10 mouse cellular contexts compared by ENCODE assay signal in the genomic region with DNA sequence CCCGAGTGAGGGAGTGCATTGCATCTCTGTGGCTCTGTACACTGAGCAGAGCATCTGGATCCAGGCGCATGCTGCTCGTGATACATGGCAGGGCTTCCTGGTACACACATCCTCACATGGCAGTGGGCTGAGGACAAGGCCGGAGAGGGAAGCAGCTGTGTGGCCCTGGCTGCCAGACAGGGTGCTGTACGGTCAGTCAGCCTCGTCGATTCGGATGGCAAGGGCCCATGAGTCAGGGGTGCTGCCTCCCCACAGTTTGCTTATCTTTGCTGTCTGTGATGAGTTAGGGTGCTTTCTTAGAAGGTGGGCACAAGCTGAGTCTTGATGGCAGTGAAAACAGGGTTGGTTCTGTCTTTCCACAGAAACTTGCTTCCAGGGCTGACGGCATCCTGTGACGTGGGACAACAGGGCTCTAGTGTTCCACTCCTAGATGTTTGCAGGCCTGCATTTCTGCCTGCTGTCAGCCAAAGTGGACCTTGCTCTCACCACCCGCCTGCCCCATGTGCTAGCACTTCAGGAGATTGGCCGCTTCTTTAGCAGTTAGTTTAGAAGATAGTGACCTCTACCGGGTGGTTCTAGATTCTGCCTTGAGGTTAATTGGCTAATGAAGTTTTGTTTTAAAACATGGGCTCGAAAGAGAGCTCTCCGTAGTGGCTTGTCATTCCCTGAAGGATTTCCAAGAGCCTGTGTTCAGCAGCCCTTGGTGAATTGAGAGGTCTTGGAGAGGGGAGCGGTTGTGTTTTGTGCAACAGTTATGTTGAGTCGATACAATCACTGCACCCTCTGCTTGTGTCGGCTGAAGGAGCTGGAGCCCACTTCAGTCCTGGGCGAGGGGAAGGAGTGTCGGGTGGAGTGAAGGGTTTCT. TPM values are rescaled to one million over a fixed set of nuclear protein-coding genes. Genes with fewer than 3 reads are reported as not detected.
DNase-seq lines count a peak whose midpoint lies in the region; ATAC-seq and TF ChIP-seq lines count a peak whose summit lies in the region.
"Had no signal": no experiment of that assay in that cellular context is flagged by ENCODE, and none has a peak within 500 bp of the region (broad histone marks: within the 10 kb centered on the region; RNA-seq: fewer than 3 reads in every experiment).

No protein-coding gene starts in this region.

- H3K4me3 ChIP-seq in forebrain, postnatal 0 days (ENCODE audit: low read depth, low read length): no peak overlapping the region
- no peak overlapping the region for H3K4me3 ChIP-seq in forebrain, embryonic 10.5 days
- H3K4me3 ChIP-seq in E14TG2a.4 (replicated peaks; ENCODE audit: low read length): peak overlapping the region; percentile 10; the same call in 1 of the 2 replicates
- no peak overlapping the region for H3K4me3 ChIP-seq in intestine, embryonic 15.5 days (replicated peaks)
- no peak overlapping the region for H3K4me3 ChIP-seq in liver, embryonic 16.5 days (ENCODE audit: low read depth, low read length)
- H3K4me3 ChIP-seq in neural tube, embryonic 15.5 days (replicated peaks): no peak overlapping the region
- H3K4me3 ChIP-seq in forebrain, embryonic 16.5 days (replicated peaks; ENCODE audit: low read length): no peak overlapping the region
- no peak overlapping the region for H3K4me3 ChIP-seq in hindbrain, embryonic 11.5 days (ENCODE audit: low read depth, low read length)
- H3K4me3 ChIP-seq: limb, embryonic 15.5 days had no signal

- no peak overlapping the region for H3K9ac ChIP-seq in forebrain, postnatal 0 days
- no peak overlapping the region for H3K9ac ChIP-seq in intestine, embryonic 15.5 days
- no peak overlapping the region for H3K9ac ChIP-seq in liver, embryonic 16.5 days (ENCODE audit: low read depth, low read length)
- no peak overlapping the region for H3K9ac ChIP-seq in neural tube, embryonic 15.5 days (replicated peaks)
- no peak overlapping the region for H3K9ac ChIP-seq in forebrain, embryonic 16.5 days (replicated peaks; ENCODE audit: low read depth, low read length)
- no peak overlapping the region for H3K9ac ChIP-seq in hindbrain, embryonic 11.5 days (ENCODE audit: low read depth, low read length)
- H3K9ac ChIP-seq: limb, embryonic 15.5 days had no signal

- no peak for DNase-seq in forebrain, postnatal 0 days
- no peak for DNase-seq in forebrain, embryonic 10.5 days (ENCODE audit: extremely low spot score, low spot score)
- DNase-seq in hindbrain, embryonic 11.5 days (ENCODE audit: low spot score): no peak
- DNase-seq: cerebellum, adult 9-10 months had no signal

- H3K4me1 ChIP-seq in forebrain, postnatal 0 days (ENCODE audit: insufficient read depth): peaks cover 4% of the 10 kb centered on the region; the same call in 1 of the 2 replicates
- H3K4me1 ChIP-seq in forebrain, embryonic 10.5 days: 0 out of 2 replicates have a peak, but pooled peaks cover 4% of the 10 kb centered on the region
- peaks cover 100% of the 10 kb centered on the region for H3K4me1 ChIP-seq in E14TG2a.4 (replicated peaks; ENCODE audit: low read depth, low read length)
- peaks cover 22% of the 10 kb centered on the region for H3K4me1 ChIP-seq in intestine, embryonic 15.5 days (replicated peaks)
- peaks cover 17% of the 10 kb centered on the region for H3K4me1 ChIP-seq in liver, embryonic 16.5 days (ENCODE audit: control insufficient read depth, low read depth, low read length)
- peaks cover 20% of the 10 kb centered on the region; the same call in 1 of the 2 replicates for H3K4me1 ChIP-seq in neural tube, embryonic 15.5 days
- peaks cover 13% of the 10 kb centered on the region for H3K4me1 ChIP-seq in forebrain, embryonic 16.5 days (replicated peaks; ENCODE audit: control insufficient read depth, insufficient read depth, low read length)
- H3K4me1 ChIP-seq in hindbrain, embryonic 11.5 days (replicated peaks; ENCODE audit: control insufficient read depth, insufficient read depth, low read length): no peaks in the 10 kb centered on the region

- H3K9me3 ChIP-seq in forebrain, postnatal 0 days (ENCODE audit: low read length): no peaks in the 10 kb centered on the region
- H3K9me3 ChIP-seq in forebrain, embryonic 10.5 days: no peaks in the 10 kb centered on the region
- H3K9me3 ChIP-seq in E14TG2a.4 (ENCODE audit: low read length): no peaks in the 10 kb centered on the region
- H3K9me3 ChIP-seq in intestine, embryonic 15.5 days: no peaks in the 10 kb centered on the region
- no peaks in the 10 kb centered on the region for H3K9me3 ChIP-seq in liver, embryonic 16.5 days (replicated peaks; ENCODE audit: control insufficient read depth, low read length)
- H3K9me3 ChIP-seq in neural tube, embryonic 15.5 days (replicated peaks): no peaks in the 10 kb centered on the region
- H3K9me3 ChIP-seq in forebrain, embryonic 16.5 days (ENCODE audit: control insufficient read depth, low read length): no peaks in the 10 kb centered on the region
- no peaks in the 10 kb centered on the region for H3K9me3 ChIP-seq in hindbrain, embryonic 11.5 days (ENCODE audit: control insufficient read depth, low read length)
- H3K9me3 ChIP-seq: limb, embryonic 15.5 days had no signal

- H3K27ac ChIP-seq in forebrain, postnatal 0 days (ENCODE audit: low read depth, low read length): no peak overlapping the region
- no peak overlapping the region for H3K27ac ChIP-seq in forebrain, embryonic 10.5 days
- H3K27ac ChIP-seq in intestine, embryonic 15.5 days: no peak overlapping the region
- H3K27ac ChIP-seq in liver, embryonic 16.5 days (ENCODE audit: low read length): no peak overlapping the region
- no peak overlapping the region for H3K27ac ChIP-seq in neural tube, embryonic 15.5 days (replicated peaks)
- no peak overlapping the region for H3K27ac ChIP-seq in forebrain, embryonic 16.5 days (ENCODE audit: low read length)
- H3K27ac ChIP-seq in hindbrain, embryonic 11.5 days (ENCODE audit: low read depth, low read length): no peak overlapping the region
- H3K27ac ChIP-seq: limb, embryonic 15.5 days had no signal

- H3K36me3 ChIP-seq in forebrain, postnatal 0 days (ENCODE audit: insufficient read depth): peaks cover 33% of the 10 kb centered on the region
- H3K36me3 ChIP-seq in forebrain, embryonic 10.5 days (replicated peaks): peaks cover 75% of the 10 kb centered on the region
- peaks cover 100% of the 10 kb centered on the region for H3K36me3 ChIP-seq in E14TG2a.4 (ENCODE audit: insufficient read depth, low read length)
- 0 out of 2 replicates have a peak, but pooled peaks cover 13% of the 10 kb centered on the region for H3K36me3 ChIP-seq in intestine, embryonic 15.5 days
- peaks cover 24% of the 10 kb centered on the region for H3K36me3 ChIP-seq in liver, embryonic 16.5 days (ENCODE audit: control insufficient read depth, insufficient read depth)
- peaks cover 20% of the 10 kb centered on the region for H3K36me3 ChIP-seq in neural tube, embryonic 15.5 days
- H3K36me3 ChIP-seq in forebrain, embryonic 16.5 days (ENCODE audit: control insufficient read depth, insufficient read depth): peaks cover 8% of the 10 kb centered on the region; the same call in 1 of the 2 replicates
- no peaks in the 10 kb centered on the region for H3K36me3 ChIP-seq in hindbrain, embryonic 11.5 days (ENCODE audit: control insufficient read depth, insufficient read depth, low read length)

- no peak for ATAC-seq in forebrain, postnatal 0 days
- ATAC-seq in intestine, embryonic 15.5 days: peak; percentile 49
- peak; percentile 71 for ATAC-seq in liver, embryonic 16.5 days (ENCODE audit: low read depth)
- no peak for ATAC-seq in neural tube, embryonic 15.5 days (ENCODE audit: low FRiP score)
- no peak for ATAC-seq in forebrain, embryonic 16.5 days
- no peak for ATAC-seq in hindbrain, embryonic 11.5 days (ENCODE audit: low FRiP score)

- no peak overlapping the region for H3K4me2 ChIP-seq in forebrain, postnatal 0 days (ENCODE audit: low read depth)
- no peak overlapping the region for H3K4me2 ChIP-seq in intestine, embryonic 15.5 days (replicated peaks)
- H3K4me2 ChIP-seq in liver, embryonic 16.5 days (ENCODE audit: low read depth, low read length): no peak overlapping the region
- H3K4me2 ChIP-seq in neural tube, embryonic 15.5 days: no peak overlapping the region
- no peak overlapping the region for H3K4me2 ChIP-seq in forebrain, embryonic 16.5 days (ENCODE audit: low read length)
- no peak overlapping the region for H3K4me2 ChIP-seq in hindbrain, embryonic 11.5 days (replicated peaks; ENCODE audit: low read depth, low read length)
- H3K4me2 ChIP-seq: limb, embryonic 15.5 days had no signal

- TF ChIP-seq CTCF in forebrain, postnatal 0 days (IDR thresholded peaks at IDR 0.05; ENCODE audit: low read depth): 0 out of 2 replicates have a peak, but pooled peaks have one; percentile 9
- no peak for TF ChIP-seq CTCF in E14TG2a.4 (conservative IDR thresholded peaks at IDR 0.05; ENCODE audit: low read length)

- WGBS in forebrain, postnatal 0 days: 86% methylated on average over 20 of the region's 20 CpGs
- WGBS in forebrain, embryonic 10.5 days: 92% methylated on average over 20 of the region's 20 CpGs
- WGBS in intestine, embryonic 15.5 days: 71% methylated on average over 20 of the region's 20 CpGs
- WGBS in liver, embryonic 16.5 days (ENCODE audit: insufficient replicate concordance): 72% methylated on average over 20 of the region's 20 CpGs
- 91% methylated on average over 20 of the region's 20 CpGs for WGBS in neural tube, embryonic 15.5 days
- 89% methylated on average over 20 of the region's 20 CpGs for WGBS in forebrain, embryonic 16.5 days
- 90% methylated on average over 20 of the region's 20 CpGs for WGBS in hindbrain, embryonic 11.5 days

- H3K27me3 ChIP-seq in forebrain, postnatal 0 days (ENCODE audit: insufficient read depth, low read length): no peaks in the 10 kb centered on the region
- H3K27me3 ChIP-seq in forebrain, embryonic 10.5 days (ENCODE audit: poor library complexity, severe bottlenecking): no peaks in the 10 kb centered on the region
- H3K27me3 ChIP-seq in E14TG2a.4 (ENCODE audit: insufficient read depth, low read length): no peaks in the 10 kb centered on the region
- no peaks in the 10 kb centered on the region for H3K27me3 ChIP-seq in intestine, embryonic 15.5 days (replicated peaks)
- H3K27me3 ChIP-seq in liver, embryonic 16.5 days (ENCODE audit: control insufficient read depth, insufficient read depth, low read depth, low read length): no peaks in the 10 kb centered on the region
- no peaks in the 10 kb centered on the region for H3K27me3 ChIP-seq in neural tube, embryonic 15.5 days (replicated peaks)
- no peaks in the 10 kb centered on the region for H3K27me3 ChIP-seq in forebrain, embryonic 16.5 days (replicated peaks; ENCODE audit: control insufficient read depth, insufficient read depth, low read length)
- H3K27me3 ChIP-seq in hindbrain, embryonic 11.5 days (ENCODE audit: control insufficient read depth, insufficient read depth, low read length): no peaks in the 10 kb centered on the region
- H3K27me3 ChIP-seq: limb, embryonic 15.5 days had no signal

RNA-seq across cellular contexts. Expression of a gene that starts 35.4 kb away (rescaled TPM):
- 17.9 and 22.1 TPM in 2 replicates for total RNA-seq in forebrain, postnatal 0 days (2014; rRNA removed)
- polyA plus RNA-seq in forebrain, postnatal 0 days (2015; fragmentation: Nextera tagmentation; extraction: Ambion mirVana): 9.5 and 13.1 TPM in 2 replicates
- polyA plus RNA-seq in forebrain, embryonic 10.5 days (2016; fragmentation: Nextera tagmentation; extraction: Ambion mirVana): 19.6 and 21.2 TPM in 2 replicates
- 21.8 and 24.1 TPM in 2 replicates for polyA plus RNA-seq in intestine, embryonic 15.5 days (2015; fragmentation: Nextera tagmentation; extraction: Ambion mirVana)
- polyA plus RNA-seq in liver, embryonic 16.5 days (2015; fragmentation: Nextera tagmentation; extraction: Ambion mirVana): 6.5 and 6.8 TPM in 2 replicates
- polyA plus RNA-seq in neural tube, embryonic 15.5 days (2015; fragmentation: Nextera tagmentation; extraction: Ambion mirVana): 15.2 and 15.6 TPM in 2 replicates
- 20.7 and 23.6 TPM in 2 replicates for polyA plus RNA-seq in forebrain, embryonic 16.5 days (2015; fragmentation: Nextera tagmentation; extraction: Ambion mirVana)
- 12.1 and 13.0 TPM in 2 replicates for polyA plus RNA-seq in hindbrain, embryonic 11.5 days (2014; fragmentation: Nextera tagmentation; extraction: Ambion mirVana)

Comparison
In these comparisons a context has a peak if more than half of its experiments do, and no peak if none do; other contexts are left out.
1. ATAC-seq: peak in intestine, embryonic 15.5 days (single experiment) and liver, embryonic 16.5 days (single experiment); none in forebrain, postnatal 0 days (single experiment), neural tube, embryonic 15.5 days (single experiment), forebrain, embryonic 16.5 days (single experiment) and hindbrain, embryonic 11.5 days (single experiment).